Mouse (Mus musculus) frontal cortex, postnatal 36 days (tissue): ENCODE measurements at regions not wholly inside any gene's neighbourhood (a gene's known extent, or its start where the extent isn't known, plus 50 kb on each side); places are given as distances from the start of the nearest gene placed in this dataset.

Experiments used
- DNase-seq, 2 experiments: peaks; one replicate each; pipeline ENCODE4 v3.0.0; 2022; ENCODE audit warnings: low spot score in 2 of 2

DNA sequence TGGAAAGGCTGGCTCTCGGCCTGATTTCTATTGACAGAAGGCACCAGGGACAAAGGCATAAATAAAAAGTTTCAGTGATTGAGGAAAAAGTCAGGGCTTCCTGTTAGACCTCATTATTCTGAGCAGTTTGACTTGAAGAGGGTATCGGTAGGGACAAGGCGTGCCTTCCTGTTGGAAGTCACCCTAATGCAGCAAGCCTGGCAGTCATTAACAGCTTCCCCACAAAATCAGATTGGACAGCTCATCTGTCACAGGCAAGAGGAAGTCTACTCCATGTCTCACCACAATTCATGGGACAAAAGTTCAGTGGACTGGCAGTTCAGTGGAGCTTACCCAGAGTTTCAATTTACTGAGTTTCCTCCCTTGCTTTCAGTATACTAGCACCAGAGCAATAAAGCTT is 715.5 kb downstream of the Fam181b start:
- DNase-seq = no peak

DNA sequence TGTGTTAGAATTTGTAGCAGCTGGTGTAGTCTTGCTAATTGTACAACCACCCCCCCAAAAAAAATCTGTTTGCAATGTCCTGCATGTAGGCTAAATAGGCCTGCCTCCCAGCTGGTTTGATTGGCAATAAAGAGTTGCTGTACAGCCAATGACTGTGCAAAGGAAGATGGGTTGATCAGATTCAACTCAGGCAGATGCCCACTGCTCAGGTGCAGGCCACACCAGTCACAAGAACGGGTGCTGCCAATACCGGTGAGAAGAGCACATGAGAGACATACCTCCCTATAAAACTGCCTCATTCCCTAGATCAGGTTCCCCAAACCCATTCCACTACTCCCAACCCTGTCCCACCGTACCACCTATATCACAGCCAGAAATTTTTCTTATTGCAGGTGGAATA is 756.0 kb downstream of the Fam181b start:
- no peak for DNase-seq

DNA sequence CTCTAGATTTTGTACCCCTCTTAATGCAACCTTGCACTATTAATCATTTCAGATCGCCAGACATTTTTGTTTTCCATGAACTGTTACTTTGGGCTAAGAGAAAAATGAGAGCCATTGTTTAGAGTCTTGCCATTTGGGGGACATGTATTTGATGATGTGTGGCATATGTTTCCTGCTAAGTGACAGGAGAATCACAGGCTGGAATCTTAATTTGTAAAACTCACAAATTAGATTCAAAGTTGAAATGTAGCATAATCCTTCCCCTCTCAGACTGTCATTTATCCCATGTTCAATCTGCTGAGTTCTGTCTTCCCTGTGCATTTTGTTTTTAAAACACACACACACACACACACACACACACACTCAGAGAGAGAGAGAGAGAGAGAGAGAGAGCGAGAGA is 756.5 kb downstream of the Fam181b start:
- no peak for DNase-seq

GRCm38 (mm10) chr7:93855025-93855424 is 775.4 kb downstream of the Fam181b start:
- no peak for DNase-seq

- DNase-seq = no peak
Measured at GRCm38 (mm10) chr7:93893701-93894100, 814.0 kb downstream of the Fam181b start.

- no peak for DNase-seq
Measured at GRCm38 (mm10) chr7:93896921-93897320, 817.3 kb downstream of the Fam181b start.

DNA sequence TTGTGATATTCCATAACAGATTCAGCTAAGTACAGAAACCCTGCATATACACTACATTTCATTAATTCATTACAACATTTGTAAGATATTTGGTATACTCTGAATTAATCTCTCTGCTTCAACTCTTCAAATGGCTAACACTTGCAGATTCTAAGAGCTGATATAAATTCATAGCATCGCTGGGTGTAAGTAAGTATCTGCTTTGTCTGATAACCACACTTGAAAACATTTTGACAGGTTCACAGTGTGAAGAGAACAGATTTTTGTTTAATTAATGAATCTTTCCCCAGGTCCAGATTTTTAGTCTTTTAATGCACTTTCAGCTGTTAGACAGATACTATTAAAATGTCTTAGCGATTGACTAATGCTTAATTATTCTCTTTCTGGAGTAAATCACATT is 823.1 kb downstream of the Fam181b start:
- DNase-seq = no peak

GRCm38 (mm10) chr7:93936925-93937324 is 857.3 kb downstream of the Fam181b start:
- no peak for DNase-seq

- DNase-seq = peak in 1 of 2 experiments; percentile 5
Measured at GRCm38 (mm10) chr7:93982103-93982502, 902.4 kb downstream of the Fam181b start.

DNA sequence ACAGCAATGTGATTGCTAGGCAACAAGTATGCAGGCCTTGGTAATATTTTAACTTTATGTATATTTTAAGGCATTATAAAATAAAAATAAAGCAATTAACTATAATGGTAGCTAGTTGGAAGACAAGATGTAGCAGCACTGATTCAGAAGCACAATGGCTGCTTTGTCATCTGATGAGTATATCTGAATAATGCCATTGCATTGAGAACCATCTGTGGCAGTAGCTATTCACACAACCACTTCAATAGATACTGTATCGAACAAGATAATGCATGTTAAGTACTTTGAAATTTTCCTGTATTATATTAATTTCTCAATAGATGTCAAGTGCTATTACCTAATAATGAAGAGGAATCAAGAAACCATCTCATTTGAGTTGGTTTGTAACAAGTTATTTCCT is 923.1 kb downstream of the Fam181b start:
- no peak for DNase-seq

DNA sequence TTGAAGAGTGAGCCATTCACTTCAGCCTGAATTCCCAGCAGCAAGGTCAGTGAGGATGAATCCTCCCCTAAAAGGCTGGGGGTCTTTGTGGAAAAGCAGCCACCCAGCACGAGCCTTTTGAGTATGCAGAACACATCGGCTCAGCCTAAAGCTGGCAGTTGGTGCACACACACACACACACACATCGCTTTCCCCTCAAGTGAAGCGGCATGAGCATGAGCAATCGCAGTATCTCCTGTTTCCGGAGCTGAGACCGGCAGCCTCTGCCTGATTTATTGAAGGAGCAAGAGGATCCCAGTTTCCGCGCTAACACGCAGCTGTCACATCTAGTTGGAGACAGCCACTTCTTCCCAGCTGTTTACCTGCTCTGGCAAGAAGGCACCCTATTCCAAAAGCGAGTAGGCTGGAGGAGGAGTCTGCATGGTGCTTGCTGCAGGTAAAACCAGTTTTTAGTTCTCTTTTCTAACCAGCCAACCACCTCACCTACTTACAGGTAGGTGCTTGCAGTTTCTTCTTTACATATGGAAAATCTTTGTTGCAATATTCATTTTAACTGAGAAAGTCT is 962.9 kb downstream of the Fam181b start:
- peak; percentile 22 to 24 for DNase-seq

DNA sequence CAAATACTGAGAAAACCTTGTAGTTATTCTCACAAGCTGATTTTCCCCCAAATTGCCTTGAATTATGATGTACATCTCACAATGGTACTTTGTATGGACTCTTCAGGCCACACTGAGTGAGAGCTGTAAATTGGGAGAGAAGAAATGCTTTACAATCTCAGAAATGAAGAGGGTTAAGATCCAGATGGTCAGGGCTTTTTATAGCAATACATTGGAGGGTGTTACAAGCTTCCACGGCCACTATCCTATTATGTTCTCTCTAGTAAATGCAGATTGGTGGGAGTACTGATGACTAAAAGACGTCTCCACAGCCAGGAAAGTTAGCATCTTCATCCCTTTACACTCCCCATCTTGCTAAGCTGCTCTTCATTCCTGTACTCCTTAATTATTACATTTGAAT is 965.8 kb downstream of the Fam181b start:
- DNase-seq = peak in 1 of 2 experiments; percentile 14

DNA sequence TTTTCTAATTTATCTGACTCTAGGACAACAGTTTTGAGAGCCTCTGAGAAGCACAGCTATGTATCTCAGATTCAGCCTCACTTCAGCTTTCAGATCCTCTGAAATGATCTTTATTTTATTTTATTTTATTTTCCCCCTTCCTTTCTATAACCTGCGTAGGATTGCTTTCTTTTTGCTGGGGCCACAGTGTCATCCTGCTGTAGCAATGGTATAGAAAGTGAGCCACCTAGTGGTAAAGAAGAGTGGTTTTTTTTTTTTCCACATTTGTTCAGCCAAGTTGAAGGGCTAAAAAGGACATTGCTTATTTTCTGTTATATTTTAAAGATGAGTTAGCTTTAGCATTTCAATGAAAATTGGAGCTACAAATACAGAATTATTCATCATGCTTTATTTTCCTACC is 966.4 kb downstream of the Fam181b start:
- no peak for DNase-seq

GRCm38 (mm10) chr7:94061814-94062545 is 982.3 kb downstream of the Fam181b start:
- DNase-seq = no peak
